Mouse (Mus musculus): ENCODE results near the gene Dab2ip.
A peak's percentile ranks its signal among the peaks of the same experiment; 100 is the strongest.

Gene Dab2ip

DNA sequence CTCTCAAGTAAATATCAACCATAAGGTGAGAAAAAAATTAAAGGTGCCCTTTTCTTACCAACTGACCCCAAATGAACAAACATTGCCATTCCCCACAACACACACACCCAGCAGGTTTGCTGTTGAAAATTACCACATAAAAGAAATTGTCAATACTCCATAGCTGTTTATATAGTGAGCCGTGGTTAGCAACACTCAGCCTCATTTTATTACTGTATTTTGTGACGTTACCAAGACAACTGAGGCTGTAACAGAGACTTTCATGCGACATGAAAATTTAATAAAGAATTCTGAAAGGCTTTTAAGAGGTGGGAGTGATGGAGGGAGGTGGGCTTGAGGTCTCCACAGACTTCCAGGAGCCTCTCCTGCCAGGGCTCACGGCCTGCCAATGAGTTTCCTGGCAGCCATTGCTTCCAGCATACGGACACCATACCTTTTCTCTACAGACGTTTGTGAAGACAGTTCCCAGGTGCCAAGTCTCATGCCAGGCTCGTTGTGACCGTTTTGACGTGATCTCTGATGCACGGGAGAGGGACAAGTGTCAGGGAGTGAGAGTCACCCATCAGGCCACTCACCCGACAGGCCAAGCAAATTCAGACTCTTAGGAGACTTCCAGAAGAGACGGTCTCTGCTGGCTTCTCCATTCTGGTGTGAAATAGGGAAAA is 189.4 kb downstream of the Dab2ip start:
- no peak for DNase-seq (ENCODE audit: low read depth, low spot score)

DNA sequence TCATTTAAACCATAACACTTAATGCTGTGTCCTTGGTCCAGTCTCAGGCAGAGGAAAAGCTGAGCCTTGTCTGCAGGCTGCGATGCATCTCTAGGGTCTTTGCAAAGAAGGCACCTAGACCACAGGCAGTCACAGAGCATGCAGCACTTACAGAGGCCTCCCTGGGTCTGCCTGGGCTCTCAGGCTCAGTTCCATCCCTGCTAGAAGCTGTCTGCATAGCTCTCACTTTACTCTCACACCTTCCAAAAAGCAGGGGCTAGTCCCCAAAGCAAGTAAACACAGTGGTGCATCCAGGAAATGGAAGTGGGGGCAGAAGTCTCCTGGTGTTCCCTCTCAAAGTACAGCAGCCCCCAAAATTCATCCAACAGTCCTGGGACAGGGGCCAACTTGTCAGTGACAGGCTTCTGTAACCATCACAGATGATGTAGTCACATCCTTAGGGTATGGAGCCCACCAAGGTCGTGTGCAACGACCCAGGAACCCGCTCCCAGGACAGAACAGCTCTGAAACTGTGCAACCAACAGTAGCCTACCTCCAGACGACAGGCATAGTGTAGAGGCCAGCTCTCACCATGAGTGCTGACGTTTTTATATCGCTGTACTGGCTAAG is 192.6 kb downstream of the Dab2ip start:
- DNase-seq (ENCODE audit: low read depth, low spot score) = no peak

DNA sequence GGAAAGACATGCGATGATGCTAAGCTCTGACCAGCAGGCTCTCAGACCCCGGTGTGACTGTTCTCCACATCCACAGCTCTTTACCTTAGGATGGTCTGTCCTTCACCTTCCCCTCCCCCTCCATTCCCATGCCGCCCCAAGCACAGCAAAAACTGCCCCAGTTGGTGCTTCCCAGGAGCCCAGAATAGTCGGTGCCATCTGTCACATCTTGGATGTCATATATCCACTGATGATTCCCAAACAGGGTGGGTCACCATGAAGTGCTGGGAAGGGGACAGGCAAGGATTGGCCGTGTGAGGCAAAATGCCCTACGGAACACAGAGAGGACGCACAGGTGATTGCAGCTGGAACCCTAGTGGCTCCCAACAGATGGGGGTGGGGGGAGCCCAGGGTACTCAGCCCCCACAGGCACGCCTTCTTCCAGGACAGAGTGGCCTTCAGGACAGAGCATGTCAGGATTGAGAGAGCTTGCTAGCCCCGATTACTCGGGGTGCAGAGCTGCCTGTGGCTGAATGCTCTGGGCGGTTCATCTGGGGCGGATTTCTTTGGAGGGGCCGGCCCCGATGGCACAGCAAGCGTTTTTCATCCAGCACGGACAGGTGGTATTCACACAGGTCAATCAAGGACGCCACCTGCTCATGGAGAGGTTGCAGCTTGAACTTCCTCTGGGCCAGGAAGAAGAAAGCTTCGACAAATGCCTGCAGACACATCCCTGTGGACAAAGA is 193.9 kb downstream of the Dab2ip start:
- DNase-seq (ENCODE audit: low read depth, low spot score) = no peak

DNA sequence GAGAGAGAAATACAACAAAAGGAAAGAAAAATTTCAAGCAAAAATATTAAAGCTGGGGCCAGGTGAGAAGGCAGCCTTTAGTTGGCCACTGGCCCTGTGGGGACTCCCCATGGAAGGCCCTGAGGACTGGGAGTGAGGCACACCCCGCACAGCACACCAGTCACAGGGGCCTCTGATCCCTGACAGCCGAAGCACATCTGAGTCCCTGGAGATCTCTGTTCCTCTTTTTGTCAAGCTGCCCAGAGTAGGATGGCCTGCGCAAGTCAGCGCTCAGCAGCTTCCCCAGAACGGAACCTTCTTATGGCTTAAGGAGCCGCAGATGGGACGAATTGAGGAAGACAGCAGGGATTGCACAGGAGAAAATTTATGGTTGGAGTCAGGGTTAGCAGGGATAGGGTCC is 198.4 kb downstream of the Dab2ip start:
- DNase-seq (ENCODE audit: low read depth, low spot score) = no peak

DNA sequence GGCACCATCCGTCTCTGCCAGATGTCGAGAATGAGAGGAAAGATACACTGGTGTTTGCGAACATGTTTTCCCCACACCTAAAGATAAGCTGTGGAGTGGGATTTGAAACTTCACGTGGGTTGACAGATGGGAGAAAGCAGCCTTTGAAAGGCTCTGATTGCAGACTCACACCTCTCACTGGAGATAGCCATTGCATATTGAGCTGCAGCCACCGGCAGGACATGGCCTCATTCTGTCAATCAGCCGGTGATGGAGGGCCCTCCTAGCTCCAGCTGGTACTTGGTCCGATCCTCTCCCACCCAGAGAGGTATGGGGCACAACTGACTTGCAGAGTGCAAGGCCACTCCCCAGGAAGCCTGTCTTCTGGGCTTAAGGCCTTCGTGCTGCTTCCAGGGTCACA is 202.3 kb downstream of the Dab2ip start:
- DNase-seq (ENCODE audit: low read depth, low spot score) = no peak

DNA sequence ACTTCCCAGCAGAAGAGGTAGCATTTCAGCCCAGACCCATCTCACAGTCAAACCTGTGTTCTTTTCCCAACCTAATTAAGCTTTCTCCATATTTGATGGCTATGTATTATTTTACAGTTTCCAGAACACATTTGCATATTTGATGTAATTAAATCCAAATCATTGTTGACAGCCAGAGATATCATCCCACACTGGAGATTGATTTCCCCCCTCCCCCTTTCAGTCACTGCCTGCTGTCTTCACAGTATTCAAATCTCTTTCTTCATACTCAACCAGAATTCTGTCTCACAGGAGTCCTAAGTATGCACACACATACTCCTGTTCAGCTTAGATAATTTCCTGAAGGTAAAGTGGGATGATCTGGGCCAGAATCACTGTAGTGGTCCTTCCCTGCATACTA is 202.8 kb downstream of the Dab2ip start:
- no peak for DNase-seq (ENCODE audit: low read depth, low spot score)

GRCm38 (mm10) chr2:35761458-35761857 is 203.4 kb downstream of the Dab2ip start:
- DNase-seq (ENCODE audit: low read depth, low spot score) = no peak

DNA sequence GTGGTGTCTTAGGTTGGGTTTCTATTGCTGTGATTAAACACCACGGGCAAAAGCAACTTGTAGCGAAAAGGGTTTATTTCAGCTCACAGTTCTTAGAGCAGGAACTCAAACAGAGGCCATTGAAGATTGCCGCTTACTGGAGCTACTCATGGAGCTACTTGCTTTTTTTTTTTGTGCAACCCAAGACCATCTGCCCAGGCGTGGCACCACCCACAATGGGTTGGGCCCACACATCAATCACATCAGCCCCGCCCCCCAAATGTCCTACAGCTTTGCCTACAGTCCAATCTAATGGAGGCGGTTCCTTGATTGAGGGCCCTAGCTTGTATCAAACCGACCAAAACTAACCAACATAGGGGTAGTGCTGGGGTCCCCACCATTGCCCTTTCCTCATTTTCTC is 205.8 kb downstream of the Dab2ip start:
- DNase-seq (ENCODE audit: low read depth, low spot score) = no peak

- no peak for DNase-seq (ENCODE audit: low read depth, low spot score)
Measured at GRCm38 (mm10) chr2:35764328-35764727, 206.3 kb downstream of the Dab2ip start.

- DNase-seq (ENCODE audit: low read depth, low spot score) = no peak
Measured at GRCm38 (mm10) chr2:35767834-35768537, 209.9 kb downstream of the Dab2ip start.

DNA sequence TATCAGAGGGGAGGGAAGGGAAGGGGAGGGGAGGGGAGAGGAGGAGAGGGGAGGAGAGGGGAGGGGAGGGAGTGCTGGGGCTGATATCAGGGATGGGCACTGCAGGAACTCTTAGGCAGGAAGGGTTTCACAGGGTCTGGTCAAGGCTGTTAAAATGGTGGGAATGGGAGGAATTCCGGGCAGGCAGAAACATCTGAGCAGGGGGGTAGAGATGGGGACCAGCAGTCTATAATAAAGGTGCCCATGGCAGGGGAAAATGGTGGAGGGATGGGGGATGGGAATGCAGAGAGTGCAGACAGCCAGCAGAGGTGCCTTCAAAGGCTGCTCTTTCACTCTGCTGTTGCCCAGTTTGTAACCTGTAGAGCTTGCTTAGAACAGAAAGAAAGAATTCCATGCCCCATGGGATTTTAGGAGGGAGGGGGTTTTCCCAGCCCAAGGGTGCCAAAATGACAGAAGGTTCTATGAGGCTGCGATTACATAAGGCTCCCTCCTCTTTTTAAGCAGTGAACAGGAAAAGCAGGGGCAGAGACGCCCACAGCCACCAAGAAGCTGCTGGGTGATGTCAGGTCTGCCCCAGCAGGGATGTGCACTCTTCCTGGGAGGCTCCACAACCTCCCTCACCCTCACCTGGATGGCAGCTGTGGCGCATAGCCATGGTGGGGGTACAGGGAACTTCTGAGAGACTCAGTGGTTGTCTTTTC is 210.6 kb downstream of the Dab2ip start:
- no peak for DNase-seq (ENCODE audit: low read depth, low spot score)

DNA sequence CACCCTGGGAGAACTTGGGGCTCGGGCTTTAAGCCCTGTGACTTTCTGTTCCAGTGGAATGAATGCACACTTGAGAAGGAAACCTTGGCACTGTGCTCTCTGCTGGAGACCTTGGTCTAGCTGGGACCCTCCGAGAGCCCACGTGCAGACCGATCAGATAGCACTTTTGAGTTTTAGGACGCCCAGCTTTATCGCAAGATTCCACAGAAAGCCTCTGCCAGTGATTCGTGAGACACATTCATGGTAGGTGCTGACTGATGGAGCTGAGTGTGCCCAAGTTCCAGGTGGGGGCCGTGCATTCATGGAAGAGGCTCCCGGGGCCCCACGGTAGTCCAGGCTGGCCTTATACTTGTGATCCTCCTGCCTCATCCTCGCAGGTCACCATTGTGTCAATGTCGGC is 211.3 kb downstream of the Dab2ip start:
- DNase-seq (ENCODE audit: low read depth, low spot score) = no peak

GRCm38 (mm10) chr2:35770541-35770940 is 212.5 kb downstream of the Dab2ip start:
- no peak for DNase-seq (ENCODE audit: low read depth, low spot score)

DNA sequence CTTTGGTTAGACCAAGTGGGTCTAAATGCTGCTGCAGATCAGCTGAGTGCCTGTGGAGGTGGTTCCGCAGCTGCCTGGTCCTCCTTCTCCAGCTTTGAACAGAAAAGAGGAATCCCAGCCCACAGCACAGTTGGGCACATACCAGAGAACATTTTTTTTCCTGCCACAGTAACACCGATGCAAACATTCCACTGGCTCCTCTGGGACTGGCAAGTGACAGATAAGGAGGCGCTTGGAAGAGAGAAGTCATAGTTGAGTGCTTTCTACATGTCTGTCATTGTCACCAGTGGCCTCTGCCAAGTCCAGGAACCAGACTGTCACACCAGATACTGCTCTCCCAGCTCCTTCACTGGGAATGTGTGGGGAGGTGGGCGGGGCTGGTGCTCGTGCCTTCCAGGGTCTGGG is 217.6 kb downstream of the Dab2ip start:
- peak; percentile 27 for DNase-seq (ENCODE audit: low read depth, low spot score)

GRCm38 (mm10) chr2:35776935-35777334 is 218.9 kb downstream of the Dab2ip start:
- no peak for DNase-seq (ENCODE audit: low read depth, low spot score)

DNA sequence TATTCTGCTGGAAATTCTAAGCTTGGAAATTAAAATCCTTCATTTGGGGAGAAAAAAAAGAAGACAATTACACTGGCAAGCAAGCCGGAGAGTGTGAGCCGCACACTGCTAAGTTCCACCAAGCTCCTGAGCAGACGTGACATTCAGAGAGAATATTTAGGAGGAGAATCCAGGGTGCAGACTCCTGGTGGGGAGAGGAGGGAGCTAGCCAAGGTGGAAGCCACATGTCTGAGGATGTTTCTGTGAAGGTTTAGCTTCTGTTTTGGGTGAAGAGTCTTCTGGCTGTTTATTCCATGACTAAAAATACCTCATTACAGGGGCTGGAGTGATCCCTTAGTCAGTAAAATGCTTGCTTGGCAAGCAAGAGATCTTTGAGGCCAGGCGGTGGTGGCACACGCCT is 221.2 kb downstream of the Dab2ip start:
- DNase-seq (ENCODE audit: low read depth, low spot score) = no peak

Data from mesoderm, embryonic 11.5 days (tissue).